Mouse (Mus musculus): ENCODE measurements around the gene Gm11034.

The Gm11034 gene

GRCm38 (mm10) chr8:72210710-72211109, 2.7 kb downstream of the Gm11034 start:
- no peak for DNase-seq (ENCODE audit: low spot score)

- no peak for DNase-seq (ENCODE audit: low spot score)
These were observed 3.2 kb downstream of the Gm11034 start for GRCm38 (mm10) chr8:72210222-72210621.

GRCm38 (mm10) chr8:72208582-72208981, 4.9 kb downstream of the Gm11034 start:
- no peak for DNase-seq (ENCODE audit: low spot score)

GRCm38 (mm10) chr8:72197997-72198396, 15.4 kb downstream of the Gm11034 start:
- no peak for DNase-seq (ENCODE audit: low spot score)

- DNase-seq (ENCODE audit: low spot score) = no peak
These were observed 21.4 kb downstream of the Gm11034 start for GRCm38 (mm10) chr8:72192065-72192464.

- DNase-seq (ENCODE audit: low spot score) = no peak
These were observed 23.3 kb downstream of the Gm11034 start for GRCm38 (mm10) chr8:72190215-72190539.

- DNase-seq (ENCODE audit: low spot score) = no peak
These were observed 23.8 kb downstream of the Gm11034 start, which contains the start of gene Hsh2d for GRCm38 (mm10) chr8:72189417-72190214. Gene Hsh2d, plus strand, starts transcription at chr8:72189638.

GRCm38 (mm10) chr8:72187793-72188331, 25.6 kb downstream of the Gm11034 start:
- no peak for DNase-seq (ENCODE audit: low spot score)

- no peak for DNase-seq (ENCODE audit: low spot score)
These were observed 29.8 kb downstream of the Gm11034 start for GRCm38 (mm10) chr8:72183554-72184202.

- DNase-seq (ENCODE audit: low spot score) = peak; percentile 60
These were observed 36.0 kb downstream of the Gm11034 start for GRCm38 (mm10) chr8:72177346-72177925.

- DNase-seq (ENCODE audit: low spot score) = no peak
These were observed 43.7 kb downstream of the Gm11034 start for GRCm38 (mm10) chr8:72169681-72170249.

- DNase-seq (ENCODE audit: low spot score) = no peak
These were observed 44.3 kb downstream of the Gm11034 start for GRCm38 (mm10) chr8:72169098-72169668.

Measured in urinary bladder, postnatal 25 days (tissue).